Mouse (Mus musculus): ENCODE results near the gene Dnm1.

Dnm1 gene

GRCm38 (mm10) chr2:32340836-32341633 lies 12.1 kb downstream of the Dnm1 start:
- no peak for DNase-seq (ENCODE audit: low read depth, low spot score)

- DNase-seq (ENCODE audit: low read depth, low spot score) = no peak
These were observed 13.1 kb downstream of the Dnm1 start for GRCm38 (mm10) chr2:32339912-32340642.

GRCm38 (mm10) chr2:32335888-32336287 lies 17.2 kb downstream of the Dnm1 start:
- no peak for DNase-seq (ENCODE audit: low read depth, low spot score)

- no peak for DNase-seq (ENCODE audit: low read depth, low spot score)
These were observed 21.0 kb downstream of the Dnm1 start for GRCm38 (mm10) chr2:32332159-32332558.

DNA sequence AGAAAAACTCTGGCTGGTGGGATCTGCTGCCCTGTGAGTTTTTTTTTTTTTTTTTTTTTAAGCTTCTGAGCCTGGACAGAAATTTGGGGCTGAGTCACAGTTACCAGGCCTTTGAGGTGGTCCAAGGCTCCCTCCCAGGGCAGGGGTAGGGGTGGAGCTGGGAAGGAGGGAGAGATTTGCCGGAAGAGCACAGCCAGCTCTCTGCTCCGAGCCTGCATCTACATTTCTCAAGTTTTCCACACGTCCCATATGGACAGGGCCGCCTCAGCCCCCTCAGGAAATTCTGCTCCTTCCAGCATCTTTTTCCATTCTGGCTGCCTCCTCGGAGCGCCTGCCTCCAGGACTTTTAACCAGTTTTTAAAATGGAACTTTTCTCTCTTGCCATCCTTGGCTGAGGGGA lies 23.6 kb downstream of the Dnm1 start:
- DNase-seq (ENCODE audit: low read depth, low spot score) = no peak

DNA sequence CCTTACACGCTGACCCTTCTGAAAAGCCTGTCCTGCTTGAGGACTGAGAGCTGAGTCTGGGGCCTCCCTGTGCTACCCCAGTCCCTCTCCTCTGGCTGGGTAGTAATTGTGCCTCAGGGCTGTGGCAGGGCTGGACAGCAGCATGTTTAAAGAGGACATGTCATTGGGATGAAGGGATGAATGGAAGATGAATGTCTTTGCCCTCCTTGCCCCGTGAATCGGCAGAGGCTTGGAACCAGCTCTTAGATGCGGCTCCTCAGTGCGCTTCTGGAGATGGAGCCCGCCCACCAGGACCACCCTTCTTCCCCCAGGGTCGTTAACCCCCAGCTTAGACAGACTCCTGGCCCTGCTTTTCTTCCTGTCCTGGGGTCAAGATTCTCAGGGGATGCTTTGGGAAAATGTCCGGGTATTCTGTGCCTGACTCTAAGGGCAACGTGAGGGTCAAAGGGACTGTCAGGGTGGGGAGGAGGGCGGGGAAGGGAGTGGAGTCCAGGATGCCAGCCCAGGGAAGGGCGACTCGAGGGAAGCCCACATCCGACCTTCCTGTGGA lies 24.2 kb downstream of the Dnm1 start:
- DNase-seq (ENCODE audit: low read depth, low spot score) = peak; percentile 29

- DNase-seq (ENCODE audit: low read depth, low spot score) = no peak
These were observed 25.9 kb downstream of the Dnm1 start for GRCm38 (mm10) chr2:32327200-32327599.

GRCm38 (mm10) chr2:32325342-32325741 lies 27.8 kb downstream of the Dnm1 start:
- DNase-seq (ENCODE audit: low read depth, low spot score) = no peak

- DNase-seq (ENCODE audit: low read depth, low spot score) = peak; percentile 42
These were observed 28.8 kb downstream of the Dnm1 start for GRCm38 (mm10) chr2:32324322-32324721.

DNA sequence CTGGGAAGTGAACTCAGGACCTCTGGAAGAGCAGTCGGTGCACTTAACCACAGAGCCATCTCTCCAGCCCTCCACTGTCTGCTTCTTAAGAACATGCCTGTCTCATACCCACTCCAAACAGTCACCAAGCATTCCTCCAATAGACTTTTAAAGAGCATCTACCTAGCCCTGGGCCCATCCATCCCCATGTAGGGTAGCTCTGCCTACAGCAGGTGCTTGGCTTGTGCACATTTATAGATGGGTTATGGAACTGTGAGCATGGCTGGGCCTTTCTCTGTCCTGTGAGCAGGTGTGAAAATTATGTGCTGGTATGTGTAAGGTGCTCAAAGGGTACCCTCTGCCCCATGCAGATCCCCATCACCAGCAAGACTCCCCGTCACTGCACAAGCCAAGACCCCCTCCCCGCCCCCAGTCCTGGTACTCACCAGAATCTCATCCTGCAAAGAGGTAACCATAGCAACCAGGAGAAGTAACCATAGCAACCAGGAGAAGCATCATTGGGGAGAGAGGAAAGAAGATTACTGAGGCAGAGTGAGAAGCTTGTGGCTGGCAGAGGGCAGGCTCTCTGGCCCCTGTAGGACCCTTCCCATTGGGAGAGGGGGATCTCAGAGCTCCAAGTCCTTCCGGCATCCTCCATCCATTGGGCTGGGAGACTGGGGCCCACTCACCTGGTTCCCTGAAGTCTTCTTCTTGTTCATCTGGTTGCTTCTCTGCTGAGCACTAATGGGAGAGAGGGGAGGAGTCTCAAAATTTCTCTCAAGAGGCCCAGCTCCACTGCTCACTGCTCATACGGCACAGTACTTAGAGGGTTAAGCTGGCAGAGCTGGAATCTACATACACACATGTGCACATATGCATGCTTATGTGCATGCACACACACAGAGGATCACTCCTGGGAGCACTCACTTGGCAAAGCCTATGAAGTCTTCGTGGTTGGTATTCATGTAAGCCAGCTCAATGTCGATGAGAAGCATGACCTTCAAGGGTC lies 30.1 kb downstream of the Dnm1 start:
- no peak for DNase-seq (ENCODE audit: low read depth, low spot score)

GRCm38 (mm10) chr2:32321591-32322298 lies 31.4 kb downstream of the Dnm1 start:
- no peak for DNase-seq (ENCODE audit: low read depth, low spot score)

DNA sequence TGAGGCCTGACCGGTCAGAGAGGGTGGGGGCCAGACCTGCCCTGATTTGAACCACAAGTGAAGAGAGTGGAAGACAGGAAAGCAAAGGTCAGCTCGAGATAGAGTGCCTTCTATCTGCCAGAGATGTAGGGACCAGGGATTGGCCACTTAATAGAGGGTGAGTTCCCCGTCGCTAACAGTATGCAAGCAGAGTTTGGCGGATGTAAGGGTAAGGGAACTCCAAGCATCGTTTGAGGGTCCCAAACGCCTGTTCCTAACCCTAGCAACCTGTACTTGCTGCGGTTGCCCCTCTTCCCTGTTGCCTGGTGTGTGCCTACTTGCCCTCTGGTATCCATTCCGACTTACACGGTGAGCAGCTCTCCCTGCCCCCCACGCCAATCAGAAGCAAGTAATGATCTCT lies 32.4 kb downstream of the Dnm1 start:
- no peak for DNase-seq (ENCODE audit: low read depth, low spot score)

- DNase-seq (ENCODE audit: low read depth, low spot score) = no peak
These were observed 33.3 kb downstream of the Dnm1 start for GRCm38 (mm10) chr2:32319586-32320580.

DNA sequence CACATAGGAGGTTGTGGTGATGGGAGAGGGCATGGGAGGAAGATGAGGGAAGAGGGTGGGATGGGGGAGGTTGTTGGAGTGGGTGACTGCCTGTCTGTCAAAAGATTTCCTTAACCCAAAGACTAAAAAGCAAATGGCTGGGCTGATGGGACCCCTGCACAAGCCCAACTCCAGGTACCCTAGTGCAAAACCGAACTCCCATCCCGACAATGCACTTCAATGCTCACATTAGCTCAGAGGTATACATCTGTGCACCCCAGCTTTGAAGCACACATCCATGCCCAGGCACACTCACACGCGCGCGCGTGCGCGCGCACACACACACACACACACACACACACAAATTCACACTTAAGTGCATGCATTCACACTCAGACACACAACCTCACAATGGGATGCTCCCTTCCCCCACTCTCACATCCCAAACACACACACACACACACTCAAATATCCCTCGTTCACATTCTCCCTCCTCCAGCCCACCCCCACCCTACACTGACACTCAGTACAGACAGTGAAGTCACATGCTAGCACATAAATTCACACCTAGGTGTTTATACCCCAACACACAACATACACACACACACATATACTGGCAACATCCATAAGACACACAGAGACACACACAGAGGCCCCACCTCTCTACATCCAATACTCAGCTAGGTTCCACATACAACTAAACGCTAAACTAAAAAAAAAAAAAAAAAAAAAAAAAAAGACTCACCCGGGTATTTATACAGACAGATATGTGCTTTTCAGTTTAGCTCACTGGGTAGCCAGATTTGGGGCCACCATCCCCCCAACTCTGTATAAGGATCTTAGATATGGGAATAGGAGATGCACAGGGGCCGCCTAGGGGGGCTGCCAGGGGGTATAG lies 34.2 kb downstream of the Dnm1 start:
- no peak for DNase-seq (ENCODE audit: low read depth, low spot score)

GRCm38 (mm10) chr2:32317791-32318417 lies 35.2 kb downstream of the Dnm1 start:
- DNase-seq (ENCODE audit: low read depth, low spot score) = peak; percentile 58

DNA sequence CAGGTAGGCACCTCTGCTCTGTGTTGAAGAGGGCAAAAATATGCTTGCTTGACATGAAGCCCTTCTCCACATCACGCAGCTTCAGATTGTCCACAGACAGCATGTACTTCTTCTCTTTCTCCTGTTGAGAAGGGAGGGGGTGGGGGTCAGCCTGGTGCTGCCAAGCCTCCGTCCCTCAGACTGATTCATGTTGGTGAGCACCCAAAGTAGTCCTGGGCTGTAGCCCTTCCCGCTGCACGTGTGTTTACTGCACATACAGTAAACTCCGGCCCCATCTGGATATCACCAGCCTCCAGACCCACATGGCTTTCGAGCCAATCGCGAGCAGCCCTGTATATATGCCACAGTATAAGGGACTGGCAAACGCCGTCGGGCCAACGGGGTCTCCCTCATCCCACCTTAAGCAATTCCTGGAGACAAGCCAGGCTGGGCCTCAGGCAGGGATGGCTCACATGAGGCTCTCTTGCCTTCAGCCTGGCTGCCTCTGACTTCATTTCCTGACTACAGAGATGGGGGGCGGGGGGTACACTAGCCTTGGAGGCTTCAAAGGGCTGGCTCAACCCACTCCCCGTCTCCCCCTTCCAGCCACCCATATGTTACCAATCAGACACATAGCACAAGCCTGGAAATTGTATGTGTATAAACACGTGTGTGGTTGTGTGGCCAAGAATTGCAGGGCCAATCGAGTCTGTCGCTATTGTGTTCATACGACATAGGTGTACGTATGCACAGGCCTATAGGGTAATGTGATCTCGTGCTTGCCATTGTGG lies 36.1 kb downstream of the Dnm1 start:
- no peak for DNase-seq (ENCODE audit: low read depth, low spot score)

DNA sequence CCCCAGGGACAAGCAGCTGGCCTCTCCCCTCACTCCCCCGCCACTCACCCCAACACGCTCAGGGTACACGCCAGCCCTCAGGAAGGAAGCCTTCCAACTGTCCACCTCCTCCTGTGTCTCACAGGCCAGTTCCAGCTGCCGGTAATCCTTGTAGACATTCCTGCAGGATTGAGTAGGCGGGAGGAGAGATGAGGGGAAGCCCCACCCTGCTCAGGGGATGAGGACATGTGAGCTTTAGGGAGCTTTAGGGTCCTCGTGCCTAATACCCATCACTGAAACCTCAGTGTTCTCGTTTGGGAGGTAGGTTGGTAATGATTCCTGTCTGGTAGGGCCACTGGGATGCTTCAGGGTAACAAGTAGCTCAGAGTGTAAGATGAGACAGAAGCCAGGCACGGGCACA lies 37.4 kb downstream of the Dnm1 start:
- no peak for DNase-seq (ENCODE audit: low read depth, low spot score)

Measured in ZHBTc4 (cell line).